Mouse (Mus musculus) adrenal gland, adult 8-10 months (tissue): ENCODE results near the gene 2210408I21Rik. TPM values are rescaled to one million over a fixed set of nuclear protein-coding genes. Genes with fewer than 3 reads are reported as not detected.
"Not testable (repeated sequence)": the region's sequence is repeated elsewhere in the genome, so short reads cannot be mapped to it uniquely, and the experiment has no call there.

Experiments
- DNase-seq: peaks from one replicate; pipeline ENCODE4 v3.0.0; 2022
- total RNA-seq, 4 experiments: library from RNA; stranded (reverse); gene quantifications; 2 replicates each; pipeline ENCODE4 v1.2.4; 2022

2210408I21Rik gene
- total RNA-seq: 10 to 100 TPM in 3 of 4 experiments, 1 to 10 TPM in 1; 7.4 to 13.3 (median 12.1) TPM

DNA sequence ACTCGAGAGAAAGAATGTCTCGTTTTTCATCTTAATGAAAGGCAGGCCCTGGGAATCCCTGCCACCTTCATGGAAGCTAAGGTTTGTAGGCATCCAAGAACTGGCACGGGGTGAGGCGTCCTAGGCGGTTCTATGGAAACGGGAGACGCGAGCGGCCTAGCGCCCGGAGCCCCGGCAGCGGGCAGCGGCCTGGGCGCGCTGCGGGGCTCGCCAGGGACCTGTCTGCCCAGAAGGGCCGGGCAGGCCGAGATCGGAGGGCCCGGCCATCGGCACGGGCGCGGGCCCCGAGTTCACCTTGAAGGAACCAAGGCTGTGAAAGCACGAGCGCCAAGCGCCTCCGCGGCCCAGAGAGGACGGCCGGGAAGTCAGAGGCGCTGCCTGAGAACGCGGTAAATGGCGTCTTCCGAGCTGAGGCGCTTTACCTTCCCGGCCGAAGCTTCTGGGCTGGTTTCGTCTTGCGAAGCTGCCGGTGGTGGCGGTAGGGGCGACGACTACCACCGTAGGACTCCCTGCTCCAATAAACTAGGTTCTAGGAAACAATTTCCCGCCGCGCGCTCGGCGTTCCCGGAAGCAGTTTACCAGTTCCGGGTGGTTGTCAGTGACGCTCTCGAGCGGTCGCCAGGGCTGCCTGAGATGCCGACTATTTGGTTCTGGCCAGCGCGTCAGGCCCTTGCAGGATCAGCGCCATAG, at the start of gene 2210408I21Rik, which contains the start of gene Slf1:
Gene 2210408I21Rik (plus strand): TSS at position 610 of the 690 bp plus-strand sequence.
Gene Slf1 (minus strand): TSS at position 543 of the 690 bp plus-strand sequence.
- peak; percentile 88 for DNase-seq

DNA sequence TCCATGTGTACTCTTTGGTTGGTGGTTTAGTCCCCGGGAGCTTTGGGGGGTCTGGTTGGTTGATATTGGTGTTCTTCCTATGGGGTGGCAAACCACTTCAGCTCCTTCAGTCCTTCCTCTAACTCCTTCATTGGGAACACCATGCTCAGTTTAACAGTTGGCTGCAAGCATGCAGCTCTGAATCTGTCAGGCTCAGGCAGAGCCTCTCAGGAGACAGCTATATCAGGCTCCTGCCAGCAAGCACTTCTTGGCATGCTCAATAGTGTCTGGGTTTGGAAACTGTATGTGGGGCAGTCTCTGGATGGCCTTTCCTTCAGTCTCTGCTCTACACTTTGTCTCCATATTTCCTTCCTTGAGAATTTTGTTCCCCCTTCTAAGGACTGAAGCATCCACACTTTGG, 42.5 kb upstream of the 2210408I21Rik start:
- DNase-seq: not testable (repeated sequence)

DNA sequence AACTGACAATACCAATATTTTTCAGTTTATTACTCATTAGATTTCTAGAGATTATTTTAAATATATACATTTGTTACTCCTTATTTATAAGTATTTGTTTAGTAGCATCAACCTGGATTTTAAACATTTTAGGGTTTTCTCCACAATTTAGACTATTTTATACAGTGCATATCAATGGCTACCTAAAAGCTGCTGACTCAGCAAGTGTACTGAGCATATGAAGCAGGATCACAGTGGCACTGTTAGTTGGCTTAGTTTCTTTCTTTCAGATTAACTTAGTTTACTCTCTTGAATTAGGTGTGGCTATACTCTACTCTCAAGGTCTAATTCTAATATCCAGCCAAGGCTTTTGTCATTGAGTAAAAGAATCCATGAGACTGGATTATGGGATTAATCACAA, 27.6 kb upstream of the 2210408I21Rik start:
- DNase-seq: no peak

DNA sequence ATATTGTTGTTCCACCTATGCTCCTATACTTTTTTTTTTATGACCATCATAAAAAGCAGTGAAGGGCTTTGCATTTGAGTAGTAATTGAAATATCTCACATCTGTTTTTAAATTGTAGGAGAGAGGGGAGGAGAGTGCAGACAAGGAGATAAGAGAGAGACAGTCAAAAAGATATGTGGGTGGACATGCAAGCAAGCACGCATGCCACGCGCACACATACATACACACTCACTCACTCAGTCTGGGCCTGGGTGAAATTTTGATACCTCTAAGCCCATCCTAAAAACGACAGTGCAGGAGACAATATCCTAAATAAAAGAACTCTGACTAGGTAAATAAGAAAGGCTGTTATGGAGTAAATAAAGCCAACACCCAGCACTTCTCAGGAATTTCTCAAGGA, 16.6 kb upstream of the 2210408I21Rik start:
- DNase-seq: no peak

DNA sequence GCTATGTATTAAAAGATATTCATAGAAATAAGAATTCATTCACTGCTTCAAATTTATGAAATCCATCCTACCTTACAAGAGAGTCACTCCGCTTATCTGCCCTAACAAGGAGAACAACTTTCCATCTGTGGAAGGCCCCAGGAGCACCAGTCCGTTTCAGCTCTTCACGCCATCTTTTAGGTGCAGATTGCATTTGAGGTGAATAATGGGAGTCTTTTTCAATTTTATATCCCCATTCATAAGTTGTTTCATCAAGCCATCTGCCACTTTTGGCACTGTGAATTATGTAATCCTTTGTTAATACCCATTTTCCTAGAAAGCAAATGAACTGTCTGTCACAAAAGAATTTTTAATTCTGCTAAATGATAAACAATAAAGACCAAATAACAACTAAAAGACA, 10.2 kb upstream of the 2210408I21Rik start:
- no peak for DNase-seq

DNA sequence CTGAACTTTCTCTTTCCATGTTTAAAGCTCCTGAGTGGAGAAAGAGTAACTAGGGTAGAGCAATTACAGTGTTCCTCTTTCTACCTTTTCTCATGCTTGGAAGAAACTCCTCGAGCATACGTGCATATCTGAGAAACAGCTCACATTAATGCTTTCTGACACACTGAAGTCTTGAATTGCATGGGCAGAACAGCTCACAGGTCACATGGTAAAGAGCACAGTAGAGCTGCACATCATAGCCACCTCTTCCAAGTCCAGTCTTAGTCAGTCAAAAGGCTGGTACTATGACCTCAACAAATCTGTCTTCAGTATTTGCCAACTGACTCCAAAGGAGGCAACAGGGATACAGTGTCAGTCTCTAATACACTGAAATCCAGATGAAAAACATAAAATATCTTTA, 7.1 kb upstream of the 2210408I21Rik start:
- DNase-seq: no peak

DNA sequence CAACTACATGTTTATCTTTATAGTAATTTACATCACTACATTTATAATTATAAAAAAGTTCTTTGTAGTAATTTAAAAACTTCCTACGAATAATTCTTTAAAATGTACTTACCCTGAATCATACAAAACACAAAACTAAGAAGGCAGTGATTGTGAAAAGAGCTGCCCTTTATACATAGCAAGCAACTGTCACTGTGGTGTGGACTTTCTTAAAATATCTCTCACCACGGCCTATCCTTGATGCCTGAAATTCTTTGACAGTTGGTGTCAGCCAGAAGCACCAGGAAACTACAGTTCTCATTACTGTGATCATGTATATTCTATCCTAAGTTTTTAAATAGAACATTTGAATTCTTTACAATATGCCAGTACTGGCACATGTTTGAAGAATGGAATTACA, 4.2 kb upstream of the 2210408I21Rik start:
- no peak for DNase-seq

DNA sequence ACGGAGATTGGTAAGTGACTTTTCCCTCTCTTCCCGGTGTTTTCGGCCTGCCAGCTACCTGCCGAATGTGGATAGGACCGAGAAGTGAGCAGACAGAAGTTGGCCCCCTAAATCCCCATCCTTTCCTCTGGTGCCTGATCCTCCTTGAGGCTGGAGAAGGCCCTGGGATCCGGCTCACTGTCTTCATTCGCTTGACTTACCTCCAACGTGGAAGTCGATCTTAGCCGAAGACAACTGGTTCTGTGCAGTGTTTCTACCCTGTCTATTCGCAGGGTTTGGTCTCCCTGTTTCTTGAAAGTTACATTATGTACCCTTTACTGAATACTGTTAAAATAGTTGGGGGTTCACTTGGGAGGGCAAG, 261 bp downstream of the 2210408I21Rik start:
- DNase-seq: no peak

DNA sequence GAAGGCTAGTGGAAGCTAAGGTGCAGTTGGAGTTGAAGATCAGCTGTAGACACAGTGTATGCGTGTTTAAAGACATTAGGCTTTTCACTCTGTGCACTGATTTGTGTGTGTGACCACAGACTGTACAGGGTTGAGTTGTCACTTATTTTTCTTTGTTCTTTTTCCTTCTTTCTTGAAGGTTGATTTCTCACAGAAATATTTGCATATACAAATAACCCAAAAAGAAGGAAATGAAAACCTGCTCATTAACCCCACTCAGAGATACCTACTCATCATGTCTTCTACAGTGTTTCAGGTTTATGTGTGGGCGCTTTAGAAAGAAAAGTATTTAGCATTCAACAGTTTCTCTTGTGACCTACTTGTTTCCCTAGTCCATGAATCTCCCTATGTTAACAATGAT, 5.5 kb downstream of the 2210408I21Rik start:
- DNase-seq: no peak

DNA sequence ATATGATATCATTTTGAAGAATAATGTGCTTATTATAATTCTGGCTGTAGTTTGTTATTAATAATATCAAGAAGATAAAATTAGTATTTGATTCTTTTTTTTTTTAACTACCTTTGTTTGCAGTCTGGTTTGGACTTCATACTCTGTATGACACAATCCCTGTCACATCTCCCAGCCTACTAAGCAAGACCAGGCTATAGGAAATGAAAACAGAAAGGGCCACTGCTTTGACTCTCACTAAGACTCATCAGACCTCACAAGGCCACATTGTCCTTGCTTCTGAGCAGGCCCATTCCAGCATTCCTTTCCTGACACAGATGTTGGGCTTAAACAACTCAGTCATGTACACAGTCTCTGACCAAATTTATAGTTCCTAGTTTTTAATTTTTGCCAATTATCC, 42.6 kb downstream of the 2210408I21Rik start:
- peak; percentile 14 for DNase-seq

DNA sequence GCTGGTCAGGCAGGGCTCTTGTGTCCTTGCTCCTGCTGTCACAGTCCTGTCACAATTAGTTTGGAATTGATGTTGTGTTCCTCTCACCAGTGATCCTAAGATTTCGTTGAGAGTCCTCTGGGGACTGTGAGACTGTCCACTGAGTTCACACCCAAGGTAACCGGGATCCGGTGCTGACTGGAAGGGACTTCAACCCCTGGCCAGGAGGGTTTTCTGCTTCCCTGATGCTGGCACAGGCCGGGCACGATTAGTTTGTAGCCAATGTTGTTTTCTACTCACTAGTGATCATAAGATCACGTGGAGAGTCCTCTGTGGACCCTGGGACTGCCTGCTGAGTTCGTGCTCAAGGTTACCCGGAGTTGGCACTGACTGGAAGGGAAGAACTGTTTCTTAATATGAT, 55.3 kb downstream of the 2210408I21Rik start:
- DNase-seq: no peak

DNA sequence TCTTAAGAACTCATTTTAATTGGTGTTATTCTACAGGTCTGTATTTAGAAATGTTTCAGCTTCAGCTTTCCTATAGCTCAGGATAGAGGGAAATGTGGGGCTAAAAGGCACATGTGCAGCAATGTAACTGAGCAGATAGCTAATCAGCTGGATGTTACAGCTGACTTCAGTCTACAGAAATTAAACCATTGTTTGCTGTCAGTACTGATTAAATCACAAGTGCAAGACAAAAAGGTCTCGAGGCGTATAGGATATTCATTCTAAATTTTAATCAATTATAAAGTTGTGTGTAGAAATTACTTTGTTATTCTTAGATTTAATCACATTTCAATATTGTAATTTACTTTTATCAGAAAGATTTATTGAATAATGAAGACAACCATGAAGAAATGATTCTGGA, 56.9 kb downstream of the 2210408I21Rik start:
- no peak for DNase-seq

DNA sequence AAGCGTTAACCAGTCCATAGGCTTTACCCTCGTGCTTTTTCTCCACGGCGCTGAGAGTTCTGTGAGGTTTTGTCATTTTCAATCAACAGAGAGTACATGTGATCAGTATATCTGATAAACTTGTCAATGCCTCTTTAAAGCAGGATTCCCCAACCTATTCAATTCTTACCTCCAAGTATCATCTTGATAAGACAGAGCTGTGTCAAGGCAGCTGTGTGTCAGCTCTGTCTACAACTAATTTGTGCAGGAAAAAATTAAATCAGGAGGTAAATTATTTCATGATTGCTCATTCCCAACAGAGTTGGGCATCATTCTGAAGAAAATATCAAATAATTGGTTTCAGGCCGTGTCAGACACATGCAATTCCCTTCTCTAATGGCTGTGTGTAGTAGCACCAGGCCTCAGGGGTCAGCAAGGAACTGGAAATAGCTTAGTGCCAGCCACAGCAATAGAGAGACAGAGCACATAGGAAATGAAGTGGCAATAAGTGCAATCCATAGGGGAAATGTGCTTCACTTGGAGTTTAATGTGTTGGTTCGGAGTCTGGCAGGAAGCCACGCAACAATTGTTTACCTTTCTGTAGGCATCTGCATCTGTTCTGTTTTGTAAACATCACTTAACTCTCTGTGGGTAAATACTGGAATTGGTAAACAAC, 73.6 kb downstream of the 2210408I21Rik start:
- DNase-seq: no peak

DNA sequence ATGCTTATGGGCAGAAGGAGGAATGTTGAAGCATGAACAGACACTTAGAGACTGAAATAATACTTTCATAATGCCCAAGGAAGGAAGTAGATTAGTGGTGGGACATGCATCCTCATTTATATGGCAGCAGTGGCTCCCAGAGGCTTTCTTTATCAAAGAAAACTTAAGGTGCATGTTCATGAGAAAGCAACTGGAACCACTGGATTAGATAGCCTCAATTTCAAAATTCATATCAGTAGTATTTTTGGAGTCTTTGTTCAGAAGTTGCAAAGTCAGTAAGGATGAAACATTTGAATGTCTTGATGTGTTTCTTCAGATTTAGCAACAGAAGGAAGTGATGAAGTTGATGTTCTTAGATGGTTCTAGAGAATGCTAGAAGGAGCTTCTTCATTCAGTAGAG, 77.9 kb downstream of the 2210408I21Rik start:
- DNase-seq: no peak

DNA sequence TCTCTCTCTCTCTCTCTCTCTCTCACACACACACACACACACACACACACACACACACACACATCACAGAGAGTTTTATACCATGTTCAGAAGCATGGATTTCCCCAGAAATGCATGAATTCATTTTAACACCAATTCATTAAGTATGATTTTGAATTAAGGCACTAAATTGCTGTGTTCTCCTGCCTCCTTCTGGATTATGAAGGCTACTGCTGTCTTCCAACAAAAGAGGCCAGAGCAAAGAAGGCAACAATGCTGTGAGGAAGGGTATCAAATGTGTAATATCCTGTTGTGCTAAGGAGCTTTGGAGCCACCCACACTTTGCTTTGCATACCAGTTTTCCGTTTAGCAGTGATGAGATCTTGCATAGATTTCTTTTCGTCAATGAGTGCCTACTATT, 80.1 kb downstream of the 2210408I21Rik start:
- DNase-seq: no peak

DNA sequence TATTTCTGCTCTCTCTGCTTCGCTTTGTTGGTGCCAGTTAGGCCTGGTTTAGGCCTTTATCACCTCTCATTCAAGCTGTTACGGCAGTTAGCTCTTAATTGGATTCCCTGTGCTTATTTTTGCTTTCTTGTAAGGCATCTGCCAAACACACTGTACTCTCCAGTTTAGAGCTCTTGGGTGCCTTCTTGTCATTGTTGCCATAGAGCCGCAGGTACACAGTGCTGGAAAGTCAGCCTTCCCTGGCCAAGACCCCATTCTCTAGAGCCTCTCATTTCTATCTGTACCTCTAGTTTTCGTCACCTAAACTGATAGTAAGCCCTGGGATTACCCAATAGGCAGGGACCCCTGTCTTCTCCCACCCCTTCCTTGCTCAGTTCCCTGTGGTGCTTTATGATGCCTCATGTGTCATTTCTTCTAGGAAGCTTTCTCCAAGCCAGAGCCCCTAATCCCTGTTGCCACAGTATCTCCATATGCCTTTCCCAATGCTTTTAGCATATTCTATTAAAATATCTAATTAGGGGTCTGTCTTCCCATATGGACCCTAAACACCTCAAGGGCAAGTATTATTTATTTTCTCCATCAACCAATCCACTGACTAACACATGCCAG, 82.4 kb downstream of the 2210408I21Rik start:
- DNase-seq: no peak

DNA sequence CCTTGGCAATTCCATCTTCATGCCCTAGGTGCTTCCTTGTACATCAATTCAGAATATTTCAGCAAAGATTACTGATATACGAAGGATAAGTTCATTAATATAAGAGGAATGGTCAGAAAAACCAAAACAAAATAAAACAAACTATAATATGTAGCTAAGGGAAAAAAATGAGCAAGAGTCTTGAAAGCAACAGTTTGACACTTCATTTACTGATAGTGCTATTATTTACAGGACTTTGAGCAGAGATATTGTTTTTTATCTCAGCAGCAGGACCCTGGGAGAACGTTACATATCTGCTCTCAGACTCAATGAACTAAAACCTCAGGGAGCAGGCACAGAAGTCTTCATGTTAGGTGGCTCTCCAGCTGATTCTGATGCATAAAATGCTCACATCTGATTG, 85.7 kb downstream of the 2210408I21Rik start:
- DNase-seq: no peak

DNA sequence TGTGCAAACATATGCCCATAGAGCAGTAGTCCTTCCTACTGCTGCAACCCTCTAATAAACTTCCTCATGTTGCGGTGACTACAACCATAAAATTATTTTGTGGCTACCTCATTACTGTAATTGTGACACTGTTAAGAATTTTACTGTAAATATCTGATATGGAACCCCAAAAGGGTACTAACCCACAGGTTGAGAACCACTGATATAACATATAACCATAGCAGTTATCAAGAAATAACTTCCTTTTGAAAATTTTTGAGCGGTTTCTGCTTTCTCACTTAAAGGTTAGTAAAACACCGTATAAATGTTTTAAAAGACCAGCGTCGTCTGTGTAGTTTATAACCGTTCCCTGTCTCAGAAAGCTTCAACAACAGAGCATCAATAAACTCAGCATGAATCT, 121.2 kb downstream of the 2210408I21Rik start:
- no peak for DNase-seq

DNA sequence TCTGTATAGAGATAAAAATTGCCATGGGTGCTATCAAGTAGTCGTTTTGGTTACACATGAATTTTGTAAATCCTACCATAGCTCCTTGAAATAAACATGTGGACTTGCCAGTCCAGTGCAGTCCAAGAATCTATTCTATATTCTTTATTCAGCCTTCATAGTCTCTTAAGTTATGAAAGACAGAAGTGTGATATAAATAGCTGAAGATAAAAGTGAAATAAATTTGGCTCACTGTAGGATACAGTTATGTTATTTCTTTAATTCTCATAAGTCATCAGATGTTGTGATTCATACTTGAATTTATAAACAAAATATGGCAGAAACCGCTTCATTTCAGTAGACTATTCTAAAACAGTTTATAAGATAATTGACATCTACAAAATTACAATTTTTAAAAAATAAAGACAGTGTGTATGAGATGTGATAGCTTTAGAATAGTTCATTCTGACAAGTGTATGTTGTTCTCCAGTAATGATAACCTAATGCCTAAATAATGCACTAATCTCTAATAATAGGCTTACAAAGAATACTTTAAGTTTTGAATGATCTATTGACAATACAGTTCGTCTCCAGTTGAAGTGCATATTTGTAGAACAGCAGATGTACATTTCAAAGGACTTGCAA, 127.5 kb downstream of the 2210408I21Rik start:
- no peak for DNase-seq

DNA sequence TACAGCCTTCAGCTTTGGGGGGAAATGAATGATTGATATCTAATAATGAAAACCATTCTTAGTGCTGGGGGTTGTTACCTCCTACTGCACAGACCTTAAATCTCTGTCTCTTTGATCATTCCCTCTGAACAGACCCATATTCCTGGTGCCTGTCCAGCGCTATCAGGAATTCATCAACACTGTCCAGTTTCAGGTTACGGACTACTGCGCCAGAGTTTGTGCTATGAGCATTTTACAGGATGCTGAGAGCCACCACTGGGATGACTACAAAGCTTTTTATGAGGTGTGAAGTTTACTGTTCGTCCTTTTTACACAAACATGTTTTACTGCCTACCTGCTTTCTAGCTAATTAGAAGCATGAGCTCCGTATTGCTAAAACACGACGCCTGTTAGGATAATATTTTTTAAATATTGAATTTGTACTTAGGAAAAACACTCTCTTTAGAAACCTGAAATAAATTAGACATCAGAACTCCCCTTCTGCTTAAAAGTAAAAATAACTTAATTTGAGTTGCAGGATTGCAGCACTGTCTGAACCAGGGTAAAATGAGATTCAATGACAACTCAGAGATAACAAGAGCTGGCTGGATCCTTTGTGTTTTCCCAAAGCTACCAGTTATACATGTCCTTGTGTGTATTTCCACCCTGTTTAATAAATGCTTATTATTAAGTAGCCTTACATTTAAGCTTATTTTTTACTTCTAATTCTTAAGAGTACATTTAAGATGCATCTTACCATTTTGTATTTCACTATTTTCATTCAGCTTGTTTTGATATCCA, 128.2 kb downstream of the 2210408I21Rik start:
- no peak for DNase-seq

DNA sequence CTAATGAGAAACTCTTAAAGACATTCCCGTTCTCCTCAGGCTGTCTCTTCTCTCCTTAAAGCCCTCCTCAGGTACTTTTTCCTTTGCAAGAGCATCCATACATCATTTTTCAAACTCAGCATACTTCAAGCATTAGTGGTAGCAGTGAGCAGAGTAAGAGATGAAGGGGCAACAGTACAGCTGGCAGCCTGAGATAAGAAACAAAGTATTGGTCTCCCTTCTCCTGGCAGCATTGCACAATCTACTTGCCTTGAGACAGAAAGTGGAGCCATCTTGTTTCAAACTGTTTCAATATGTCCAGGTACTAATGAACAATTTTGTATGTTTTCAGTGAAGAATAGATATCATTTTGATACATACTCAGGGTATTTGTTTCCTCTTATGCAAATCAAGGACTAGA, 129.1 kb downstream of the 2210408I21Rik start:
- no peak for DNase-seq

DNA sequence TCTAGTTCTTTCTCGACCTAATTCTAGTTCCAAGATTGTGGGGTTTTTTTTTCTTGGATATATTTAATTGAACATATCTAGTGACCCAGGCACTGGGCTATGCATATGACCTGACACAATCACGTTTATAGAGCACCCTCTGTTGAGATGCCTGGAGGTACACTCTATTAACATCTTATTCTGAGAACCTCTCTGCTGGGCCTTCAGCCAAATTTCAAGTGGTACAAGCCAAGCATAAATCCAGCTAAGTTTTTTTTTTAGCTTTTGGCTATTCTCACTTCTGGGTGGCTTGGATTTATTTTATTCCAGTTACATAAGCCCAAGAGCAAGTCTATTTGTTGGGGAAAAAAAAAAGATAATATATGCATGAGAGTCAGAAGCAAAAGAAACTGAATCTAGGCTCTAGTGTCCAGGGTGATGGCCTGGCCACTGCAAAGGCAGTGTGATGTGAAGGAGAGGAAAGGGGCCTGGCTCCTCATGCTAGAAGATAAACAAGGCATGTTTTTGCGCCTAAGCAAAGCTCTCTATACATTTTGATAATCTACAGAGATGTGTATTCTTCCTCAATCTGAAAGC, 139.9 kb downstream of the 2210408I21Rik start:
- DNase-seq: no peak
